Comparison of ENCODE assay signal across 8 mouse cellular contexts in genomic region chr9:37456481-37456910, GRCm38 (mm10). TPM values are rescaled to one million over a fixed set of nuclear protein-coding genes. Genes with fewer than 3 reads are reported as not detected.
A peak's percentile ranks its signal among the peaks of the same experiment; 100 is the strongest.
DNase-seq lines count a peak whose midpoint lies in the region; ATAC-seq and TF ChIP-seq lines count a peak whose summit lies in the region.

No protein-coding gene starts in this region.

- H3K4me1 ChIP-seq in cortical plate, adult 2 months (ENCODE audit: control insufficient read depth, insufficient read depth, low read length) = no peaks in the 10 kb centered on the region; the same call in 1 of the 2 replicates
- peaks cover 56% of the 10 kb centered on the region for H3K4me1 ChIP-seq in hindbrain, embryonic 10.5 days (replicated peaks)
- H3K4me1 ChIP-seq in limb, embryonic 11.5 days (ENCODE audit: control insufficient read depth, insufficient read depth, low read length) = peaks cover 19% of the 10 kb centered on the region

- peak overlapping the region; percentile 12; the same call in 1 of the 2 replicates for H3K4me3 ChIP-seq in cortical plate, adult 2 months (ENCODE audit: insufficient read depth, low read length)
- peak overlapping the region; percentile 38 for H3K4me3 ChIP-seq in hindbrain, embryonic 10.5 days
- H3K4me3 ChIP-seq in limb, embryonic 11.5 days (ENCODE audit: low read depth, low read length) = 0 out of 2 replicates have a peak overlapping the region, but pooled peaks have one; percentile 7

- no peak overlapping the region for H3K9ac ChIP-seq in limb, embryonic 11.5 days (ENCODE audit: low read length)

- H3K27ac ChIP-seq in cortical plate, adult 2 months (ENCODE audit: insufficient read depth, low read length) = no peak overlapping the region
- H3K27ac ChIP-seq in hindbrain, embryonic 10.5 days = no peak overlapping the region
- no peak overlapping the region for H3K27ac ChIP-seq in limb, embryonic 11.5 days (replicated peaks; ENCODE audit: low read depth, low read length)

- peak; percentile 59; the same call in 1 of the 2 replicates for ATAC-seq in limb, embryonic 11.5 days (ENCODE audit: insufficient number of reproducible peaks, low FRiP score, low TSS enrichment, low read depth)
- no peak for ATAC-seq in inflammation-experienced regulatory T-cells, adult 6 months
- no peak for ATAC-seq in monocyte, adult 5-6 weeks (replicated peaks; ENCODE audit: insufficient number of reproducible peaks, low FRiP score, low TSS enrichment, poor library complexity, severe bottlenecking)

- under 1% methylated on average over 20 of the region's 20 CpGs for WGBS in hindbrain, embryonic 10.5 days
- under 1% methylated on average over 20 of the region's 20 CpGs for WGBS in limb, embryonic 11.5 days

- peak; percentile 35 for DNase-seq in lung, postnatal 10 days
- no peak for DNase-seq in lung, postnatal 14 days
- DNase-seq in hindbrain, embryonic 10.5 days (ENCODE audit: low spot score) = peak; percentile 61
- peak; percentile 64 for DNase-seq in limb, embryonic 11.5 days (ENCODE audit: low spot score)
- peak; percentile 59 for DNase-seq in right cerebral cortex, adult 18-20 months

- H3K9me3 ChIP-seq in hindbrain, embryonic 10.5 days = no peaks in the 10 kb centered on the region
- no peaks in the 10 kb centered on the region for H3K9me3 ChIP-seq in limb, embryonic 11.5 days (ENCODE audit: control insufficient read depth, low read length)

- H3K4me2 ChIP-seq in limb, embryonic 11.5 days (ENCODE audit: low read depth, severe bottlenecking) = peak overlapping the region; percentile 53

- no peaks in the 10 kb centered on the region for H3K36me3 ChIP-seq in hindbrain, embryonic 10.5 days
- no peaks in the 10 kb centered on the region for H3K36me3 ChIP-seq in limb, embryonic 11.5 days (ENCODE audit: control insufficient read depth, insufficient read depth, low read length)

- peaks cover 100% of the 10 kb centered on the region for H3K27me3 ChIP-seq in hindbrain, embryonic 10.5 days (ENCODE audit: insufficient read depth, poor library complexity, severe bottlenecking)
- H3K27me3 ChIP-seq in limb, embryonic 11.5 days (ENCODE audit: control insufficient read depth, insufficient read depth, low read length) = peaks cover 92% of the 10 kb centered on the region

- no peak for TF ChIP-seq POLR2A in cortical plate, adult 2 months (IDR thresholded peaks at IDR 0.05; ENCODE audit: extremely low read depth, insufficient read depth, low read length)

- no peak for TF ChIP-seq CTCF in cortical plate, adult 2 months (IDR thresholded peaks at IDR 0.05; ENCODE audit: extremely low read depth, insufficient read depth, low read length)

RNA-seq across cellular contexts. Expression of gene Robo3, which starts 23.4 kb away (rescaled TPM):
- 66.5 and 71.0 TPM in 2 replicates for polyA plus RNA-seq in cortical plate, adult 2 months (2012; rRNA removed)
- 29.1 and 148 TPM in 2 replicates for polyA plus RNA-seq in hindbrain, embryonic 10.5 days (2016; fragmentation: Nextera tagmentation; extraction: Ambion mirVana)
- 0.16 and 0.33 TPM in 2 replicates for polyA plus RNA-seq in limb, embryonic 11.5 days (2014; fragmentation: Nextera tagmentation; extraction: Ambion mirVana)
- polyA plus RNA-seq in inflammation-experienced regulatory T-cells, adult 6 months (2017; shearing (Covaris generic)) = not detected
- not detected in 3 replicates for total RNA-seq in monocyte, adult 5-6 weeks (2017)

RNA-seq across cellular contexts. Expression of gene Msantd2, which starts 32.6 kb away (rescaled TPM):
- 35.4 and 36.7 TPM in 2 replicates for polyA plus RNA-seq in cortical plate, adult 2 months (2012; rRNA removed)
- 36.8 and 40.0 TPM in 2 replicates for polyA plus RNA-seq in hindbrain, embryonic 10.5 days (2016; fragmentation: Nextera tagmentation; extraction: Ambion mirVana)
- 34.1 and 35.6 TPM in 2 replicates for polyA plus RNA-seq in limb, embryonic 11.5 days (2014; fragmentation: Nextera tagmentation; extraction: Ambion mirVana)
- polyA plus RNA-seq in inflammation-experienced regulatory T-cells, adult 6 months (2017; shearing (Covaris generic)) = 10 to 100 TPM in 2 of 3 experiments, 1 to 10 TPM in 1; 5.3 to 16.0 (median 11.6) TPM
- total RNA-seq in monocyte, adult 5-6 weeks (2017) = 20.9 to 44.1 TPM (median 28.5 TPM) in 3 replicates

RNA-seq across cellular contexts. Expression of gene Robo4, which starts 54.8 kb away (rescaled TPM):
- polyA plus RNA-seq in cortical plate, adult 2 months (2012; rRNA removed) = 6.4 and 6.9 TPM in 2 replicates
- polyA plus RNA-seq in hindbrain, embryonic 10.5 days (2016; fragmentation: Nextera tagmentation; extraction: Ambion mirVana) = 6.6 and 7.7 TPM in 2 replicates
- 6.6 and 9.0 TPM in 2 replicates for polyA plus RNA-seq in limb, embryonic 11.5 days (2014; fragmentation: Nextera tagmentation; extraction: Ambion mirVana)
- not detected for polyA plus RNA-seq in inflammation-experienced regulatory T-cells, adult 6 months (2017; shearing (Covaris generic))
- not detected in 3 replicates for total RNA-seq in monocyte, adult 5-6 weeks (2017)

Comparison
In these comparisons a context has a peak if more than half of its experiments do, and no peak if none do; other contexts are left out.
1. RNA of gene Robo3, which starts 23.4 kb away (polyA plus RNA-seq): 29.1 to 148 TPM in hindbrain, embryonic 10.5 days and 66.5 to 71.0 TPM in cortical plate, adult 2 months; 0.16 to 0.33 TPM in limb, embryonic 11.5 days and not detected in inflammation-experienced regulatory T-cells, adult 6 months; every median in the first group is over 10 times any median in the second.
2. Peak in every context shown above with its lines, with median percentiles within 50 percentile points of each other: H3K4me3 ChIP-seq.